Mouse (Mus musculus) left cerebral cortex, postnatal 25 days (tissue): ENCODE results near the gene Ankrd11. TPM values are rescaled to one million over a fixed set of nuclear protein-coding genes. Genes with fewer than 3 reads are reported as not detected.
"Not testable (repeated sequence)": the region's sequence is repeated elsewhere in the genome, so short reads cannot be mapped to it uniquely, and the experiment has no call there.

Experiments used
- DNase-seq, 2 experiments: peaks; one replicate each; pipeline ENCODE4 v3.0.0; 2022; ENCODE audit warnings: low spot score in 2 of 2, mixed read lengths in 1 of 2
- intact Hi-C: fragments of 180-260 bp; cut with DNase I; formaldehyde crosslinking; loops from one replicate; pipeline ENCODE4 v1.15.1; 2025
- total RNA-seq, 2 experiments: library from RNA; stranded (reverse); gene quantifications; 2 replicates each; pipeline ENCODE4 v1.2.3; 2021

Gene Ankrd11
- total RNA-seq: 100 to 1,000 TPM; 147 to 152 TPM

DNA sequence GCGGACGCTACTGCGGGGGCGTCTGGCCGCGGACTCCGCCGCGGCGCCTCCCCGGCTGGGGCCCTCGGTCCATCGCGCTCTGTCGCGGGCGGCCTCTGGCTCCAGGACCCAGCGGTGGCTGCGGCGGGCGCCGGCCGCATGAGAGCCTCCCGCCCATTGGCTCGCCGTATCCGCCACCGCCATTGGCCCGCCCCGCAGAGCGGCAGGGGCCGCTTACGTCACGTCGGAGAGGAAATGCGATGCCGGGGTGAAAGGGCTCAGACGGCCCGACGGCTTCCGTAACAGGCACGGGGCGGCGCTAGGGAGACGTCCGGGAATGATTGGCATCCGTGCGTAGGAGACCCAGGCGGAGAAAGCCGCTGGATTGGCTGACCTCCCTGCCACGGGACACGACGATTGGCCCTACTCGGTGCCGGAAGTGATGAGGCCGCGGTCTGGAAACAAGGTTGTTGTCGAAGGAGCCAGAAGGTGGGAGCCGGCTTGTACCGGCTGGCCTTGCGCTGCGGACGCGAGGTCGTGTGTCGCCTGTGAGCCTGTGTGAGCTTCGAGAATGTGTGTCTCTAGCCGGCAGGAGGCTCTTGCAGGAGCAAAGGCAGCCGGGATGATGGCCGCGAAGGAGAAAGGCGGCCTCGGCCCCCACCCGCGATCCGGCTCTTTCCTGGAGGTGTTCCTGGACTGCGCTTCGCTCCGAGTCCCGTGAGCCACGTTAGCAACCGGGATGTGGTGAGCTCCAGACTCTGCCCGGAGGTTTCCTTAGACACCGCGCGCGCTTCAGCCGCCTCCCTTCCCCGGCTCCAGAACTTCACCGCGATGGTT, at the start of gene Ankrd11:
Gene Ankrd11, minus strand, starts transcription at position 120 of the 816 bp plus-strand sequence.
- intact Hi-C loops: loop anchor here (1.0 to 2.0 kb wide), 3 partner anchors 23 to 136 kb away; partner anchors contain the start of gene Rpl13
- peak; percentile 100 for DNase-seq

- DNase-seq: no peak
- intact Hi-C loops: no loop called here
Observed at GRCm38 (mm10) chr8:123087289-123087688, 45.2 kb upstream of the Ankrd11 start.

DNA sequence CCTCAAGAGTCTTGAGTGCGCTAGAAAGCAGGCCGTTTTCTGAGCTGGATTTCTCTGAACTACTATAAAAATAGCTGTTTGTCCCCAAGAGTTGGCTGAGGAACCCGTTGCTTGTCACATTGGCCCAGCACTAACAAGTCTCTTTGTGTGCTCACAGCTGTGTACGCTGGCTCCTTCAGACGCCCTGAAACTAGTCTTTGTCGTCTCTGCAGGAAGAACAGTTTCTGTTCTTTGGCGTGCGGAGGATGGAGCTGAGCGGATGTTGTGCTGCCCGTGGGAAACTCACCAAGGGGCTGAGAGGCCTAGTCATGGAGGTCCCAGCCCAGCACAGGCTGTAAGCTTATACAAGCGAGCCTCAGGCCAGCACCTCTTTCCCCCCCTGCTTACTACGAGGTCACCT, 41.5 kb upstream of the Ankrd11 start:
- DNase-seq: peak; percentile 39 to 69

GRCm38 (mm10) chr8:123082993-123083392, 40.9 kb upstream of the Ankrd11 start:
- no peak for DNase-seq
- intact Hi-C loops: no loop called here

More for the DNA sequence above, 41.5 kb upstream of the Ankrd11 start:
- intact Hi-C loops: no loop called here

- intact Hi-C loops: no loop called here
- no peak for DNase-seq
Observed at GRCm38 (mm10) chr8:123077213-123077612, 35.1 kb upstream of the Ankrd11 start.

DNA sequence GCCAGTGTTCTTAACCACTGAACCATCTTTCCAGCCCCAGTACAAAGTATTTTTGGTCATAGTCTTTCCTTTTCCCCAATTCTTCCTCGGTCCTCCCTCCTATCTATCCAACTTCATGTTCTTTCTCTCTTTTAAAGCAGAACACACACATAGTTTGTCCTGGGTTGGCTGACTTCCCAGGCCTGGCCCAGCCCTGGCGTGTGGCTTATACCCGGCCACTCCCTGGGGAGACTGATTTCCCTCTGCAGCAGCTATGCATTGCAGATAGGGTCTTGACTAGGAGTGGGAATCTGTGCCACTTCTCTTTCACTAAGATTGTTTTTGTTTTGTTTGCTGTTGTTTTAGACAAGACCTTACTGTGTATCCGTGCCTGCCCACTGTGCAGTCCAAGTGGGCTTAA, 29.1 kb upstream of the Ankrd11 start:
- intact Hi-C loops: no loop called here
- DNase-seq: no peak

DNA sequence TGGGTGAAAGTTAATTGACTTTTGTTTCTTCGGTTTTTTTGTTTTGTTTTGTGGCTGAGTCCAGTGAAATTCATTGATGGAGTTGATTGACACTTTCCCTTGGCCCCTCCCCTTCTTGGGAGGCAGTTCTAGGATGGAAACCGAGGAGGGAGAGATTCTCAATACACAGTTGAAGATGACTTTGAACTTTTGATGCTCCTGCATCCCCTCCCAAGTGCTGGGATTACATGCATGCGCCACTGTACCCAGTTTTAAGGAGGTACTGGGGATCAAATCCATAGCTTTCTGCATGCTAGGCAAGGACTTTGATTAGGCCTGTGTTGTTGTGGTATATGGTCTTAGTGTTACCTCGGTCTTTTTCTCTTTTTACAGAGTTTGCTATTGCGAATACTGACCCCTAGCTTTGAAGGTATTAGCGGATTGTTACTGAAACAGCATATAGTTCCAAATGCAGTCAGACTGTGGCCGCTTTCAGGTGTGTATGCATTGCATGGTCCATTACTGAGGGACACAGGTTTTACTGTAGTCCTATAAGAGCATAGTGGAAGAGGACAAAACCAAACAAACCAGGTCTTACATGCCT, 24.1 kb upstream of the Ankrd11 start:
- no peak for DNase-seq
- intact Hi-C loops: loop anchor here (10.0 kb wide), 1 partner anchor 451 kb away; the partner anchor contains the start of genes Galns and Trappc2l

- intact Hi-C loops: loop anchor here (1.0 to 10.0 kb wide), 4 partner anchors 23 to 451 kb away; partner anchors contain the start of genes Ankrd11, Galns, Rpl13 and Trappc2l
- DNase-seq: peak; percentile 97
Observed at GRCm38 (mm10) chr8:123065214-123066100, 23.4 kb upstream of the Ankrd11 start.

DNA sequence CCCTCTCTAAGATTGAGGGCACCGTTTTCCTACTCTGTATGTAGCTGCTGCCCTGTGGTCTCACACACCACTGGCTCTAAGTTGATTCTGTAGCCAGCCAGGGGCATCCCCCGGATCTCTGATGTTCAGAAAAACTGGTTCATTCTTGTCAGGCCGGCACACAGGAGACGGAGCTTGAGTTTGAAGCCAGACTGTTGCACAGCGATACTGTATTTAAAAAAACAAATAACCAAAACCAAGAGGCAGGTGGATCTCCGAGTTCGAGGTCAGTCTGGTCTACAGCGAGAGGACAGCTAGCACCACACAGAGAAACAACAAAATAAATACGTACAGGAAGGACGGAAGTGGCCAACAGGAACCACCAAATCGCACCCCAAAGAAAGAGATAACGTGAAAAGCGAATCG, 22.7 kb upstream of the Ankrd11 start:
- no peak for DNase-seq
- intact Hi-C loops: loop anchor here (1.0 to 10.0 kb wide), 4 partner anchors 23 to 450 kb away; partner anchors contain the start of genes Ankrd11, Galns, Rpl13 and Trappc2l

DNA sequence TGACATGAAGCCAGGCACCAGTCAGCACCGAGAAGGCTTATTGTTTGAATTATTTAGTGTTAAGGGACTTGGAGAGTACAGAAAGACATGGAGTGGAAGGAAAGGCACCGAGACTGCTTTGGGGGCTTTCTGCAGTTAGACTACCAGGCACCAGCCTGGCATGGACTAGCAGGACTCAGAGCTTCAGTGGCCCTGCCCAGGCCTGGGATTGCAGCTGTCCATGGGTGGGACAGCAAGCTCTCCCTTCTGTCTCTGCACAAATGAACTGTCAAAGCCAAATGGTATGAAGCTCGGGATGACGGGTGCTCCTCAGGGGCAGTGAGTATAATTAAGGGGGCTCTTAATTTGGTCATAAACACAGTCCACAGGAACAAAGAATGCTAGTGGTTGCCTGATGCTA, 22.0 kb upstream of the Ankrd11 start:
- no peak for DNase-seq
- intact Hi-C loops: loop anchor here (2.0 to 10.0 kb wide), 2 partner anchors 39 to 449 kb away; partner anchors contain the start of genes Galns, Rpl13 and Trappc2l

DNA sequence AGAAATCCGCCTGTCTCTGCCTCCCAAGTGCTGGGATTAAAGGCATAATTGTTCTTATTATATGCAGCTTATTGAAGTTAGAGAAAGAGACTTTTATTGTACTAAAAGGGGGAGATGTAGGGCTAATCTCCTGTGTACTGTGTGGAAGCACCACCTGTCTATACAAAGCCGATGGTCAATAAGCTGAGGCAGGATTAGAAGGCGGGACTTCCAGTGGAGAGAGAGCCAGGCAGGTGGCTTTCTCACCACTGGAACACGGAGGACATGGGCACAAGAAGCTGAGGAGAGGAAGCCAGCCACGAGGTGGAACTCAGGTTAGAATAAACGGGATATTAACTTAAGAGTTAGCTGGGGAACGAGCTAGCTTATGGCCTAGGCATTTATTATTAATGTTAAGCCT, 20.6 kb upstream of the Ankrd11 start, which contains the start of gene Spg7:
Gene Spg7, plus strand, starts transcription at position 222 of the 400 bp plus-strand sequence.
- DNase-seq: no peak
- intact Hi-C loops: loop anchor here (10.0 kb wide), 1 partner anchor 448 kb away; the partner anchor contains the start of genes Galns and Trappc2l

- DNase-seq: no peak
- intact Hi-C loops: no loop called here
Observed at GRCm38 (mm10) chr8:123051458-123051857, 9.4 kb upstream of the Ankrd11 start.

DNA sequence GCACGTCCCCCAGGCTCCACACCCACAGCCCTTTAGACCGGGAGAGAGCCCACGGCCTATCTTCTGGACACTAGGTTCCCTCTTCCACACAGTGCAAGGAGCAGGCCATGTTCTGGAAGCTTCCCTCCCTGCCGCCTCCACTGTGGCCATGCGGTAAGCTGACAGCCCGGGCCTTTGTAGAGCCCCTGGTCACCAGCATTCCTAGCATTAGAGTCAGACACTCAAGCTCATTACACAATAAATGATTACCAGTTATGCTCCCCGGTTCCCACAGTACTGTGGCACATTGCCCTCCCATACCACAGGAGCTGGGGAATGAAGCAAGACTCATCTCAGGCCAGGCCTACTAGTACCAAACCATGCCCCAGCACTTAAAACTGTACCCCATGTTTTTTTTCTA, 6.3 kb upstream of the Ankrd11 start:
- intact Hi-C loops: no loop called here
- no peak for DNase-seq

DNA sequence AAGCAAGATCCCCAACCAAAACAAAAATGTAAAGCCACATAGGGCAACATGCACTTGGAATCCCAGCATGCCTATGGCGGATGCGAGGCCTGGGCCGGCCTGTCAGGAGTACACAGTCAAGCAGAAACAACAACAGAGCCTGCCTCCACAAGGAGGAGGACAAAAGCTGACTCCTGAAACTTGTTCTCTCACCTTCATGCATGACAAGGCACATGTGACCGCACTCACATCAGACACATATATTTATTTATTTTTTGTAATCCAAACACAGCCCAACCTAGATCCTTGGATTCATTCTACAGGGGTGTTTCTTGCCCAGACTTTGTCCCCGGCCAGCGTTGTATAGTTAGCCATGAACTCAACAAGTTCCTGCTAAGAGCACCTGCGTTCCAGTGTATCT, 5.8 kb upstream of the Ankrd11 start:
- DNase-seq: no peak
- intact Hi-C loops: no loop called here

GRCm38 (mm10) chr8:123046706-123047105, 4.6 kb upstream of the Ankrd11 start:
- no peak for DNase-seq
- intact Hi-C loops: no loop called here

DNA sequence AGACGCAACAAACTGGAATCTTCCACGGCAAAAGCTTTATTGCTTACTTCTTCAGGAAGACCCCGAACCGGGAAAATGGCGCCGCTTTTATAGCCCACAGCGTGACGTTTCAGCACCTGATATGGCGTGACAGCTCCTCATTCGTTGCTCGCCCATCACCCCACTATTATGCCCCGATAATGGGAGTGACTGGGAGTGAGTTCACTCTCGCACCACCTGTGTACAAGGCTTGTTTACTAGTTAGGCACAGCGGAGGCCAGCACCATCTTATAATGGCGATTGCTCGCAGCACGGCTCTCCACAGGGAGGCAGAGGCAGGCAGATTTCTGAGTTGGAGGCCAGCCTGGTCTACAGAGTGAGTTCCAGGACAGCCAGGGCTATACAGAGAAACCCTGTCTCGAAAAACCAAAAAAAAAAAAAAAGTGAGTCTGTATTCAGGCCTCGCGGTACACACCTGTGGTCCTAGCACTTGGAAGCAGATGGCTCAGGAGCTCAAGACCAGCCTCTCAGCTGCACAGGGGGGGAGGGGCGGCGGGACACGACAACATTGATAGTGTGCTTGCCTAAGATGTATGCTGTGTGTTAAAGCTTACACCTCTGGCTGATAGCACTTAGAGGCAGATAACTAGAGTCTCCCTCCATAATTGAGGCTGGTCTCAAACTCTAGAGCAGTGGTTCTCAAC, 2.8 kb upstream of the Ankrd11 start:
- DNase-seq, intact Hi-C loops: not testable (repeated sequence)

- intact Hi-C loops: loop anchor here (2.0 kb wide), 1 partner anchor 59 kb away; the partner anchor contains the start of gene Rpl13
- DNase-seq: no peak
Observed at GRCm38 (mm10) chr8:123043941-123044340, 1.9 kb upstream of the Ankrd11 start.

- intact Hi-C loops: loop anchor here (1.0 to 2.0 kb wide), 3 partner anchors 22 to 137 kb away; partner anchors contain the start of gene Rpl13
Observed at GRCm38 (mm10) chr8:123042974-123043625, 1.0 kb upstream of the Ankrd11 start.

More at GRCm38 (mm10) chr8:123042974-123043625, 1.0 kb upstream of the Ankrd11 start:
- DNase-seq: no peak
